Mouse (Mus musculus) layer of hippocampus, adult 2 months (tissue): Measurements from ENCODE around the gene Erv3. TPM values are rescaled to one million over a fixed set of nuclear protein-coding genes. Genes with fewer than 3 reads are reported as not detected.
"Not testable (repeated sequence)": the region's sequence is repeated elsewhere in the genome, so short reads cannot be mapped to it uniquely, and the experiment has no call there.

Experiments used
- DNase-seq, 2 experiments: peaks; one replicate each; pipeline ENCODE4 v3.0.0; 2022; ENCODE audit warnings: low spot score in 2 of 2
- H3K27ac ChIP-seq: fragments of 200-600 bp; 2 replicates; pipeline ENCODE4 v1.8.1; 2022
- H3K4me3 ChIP-seq: fragments of 200-600 bp; 2 replicates; pipeline ENCODE4 v1.8.1; 2022; ENCODE audit warnings: mild to moderate bottlenecking
- CTCF ChIP-seq: fragments of 200-600 bp; conservative IDR thresholded peaks from 2 replicates; pipeline ENCODE4 v1.8.1; 2022; ENCODE audit warnings: antibody characterized with exemption, mild to moderate bottlenecking, moderate library complexity
- total RNA-seq, 2 experiments: library from RNA; stranded (reverse); gene quantifications; 2 replicates each; pipeline ENCODE4 v1.2.3; 2021

The Erv3 gene
- total RNA-seq, 2 experiments from 2014 or later: 0.12 TPM; not detected in 1

- Histone ChIP-seq H3K27ac (peak overlapping the region; percentile 76), H3K4me3 (no peak overlapping the region)
- peak in 1 of 2 experiments; percentile 38 for DNase-seq
- no peak for TF ChIP-seq CTCF
Measured at GRCm38 (mm10) chr2:131851333-131852092, 8.0 kb downstream of the Erv3 start.

GRCm38 (mm10) chr2:131850047-131850446 lies 9.5 kb downstream of the Erv3 start:
- H3K27ac ChIP-seq: no peak overlapping the region
- TF ChIP-seq CTCF: no peak
- H3K4me3 ChIP-seq: no peak overlapping the region
- no peak for DNase-seq

DNA sequence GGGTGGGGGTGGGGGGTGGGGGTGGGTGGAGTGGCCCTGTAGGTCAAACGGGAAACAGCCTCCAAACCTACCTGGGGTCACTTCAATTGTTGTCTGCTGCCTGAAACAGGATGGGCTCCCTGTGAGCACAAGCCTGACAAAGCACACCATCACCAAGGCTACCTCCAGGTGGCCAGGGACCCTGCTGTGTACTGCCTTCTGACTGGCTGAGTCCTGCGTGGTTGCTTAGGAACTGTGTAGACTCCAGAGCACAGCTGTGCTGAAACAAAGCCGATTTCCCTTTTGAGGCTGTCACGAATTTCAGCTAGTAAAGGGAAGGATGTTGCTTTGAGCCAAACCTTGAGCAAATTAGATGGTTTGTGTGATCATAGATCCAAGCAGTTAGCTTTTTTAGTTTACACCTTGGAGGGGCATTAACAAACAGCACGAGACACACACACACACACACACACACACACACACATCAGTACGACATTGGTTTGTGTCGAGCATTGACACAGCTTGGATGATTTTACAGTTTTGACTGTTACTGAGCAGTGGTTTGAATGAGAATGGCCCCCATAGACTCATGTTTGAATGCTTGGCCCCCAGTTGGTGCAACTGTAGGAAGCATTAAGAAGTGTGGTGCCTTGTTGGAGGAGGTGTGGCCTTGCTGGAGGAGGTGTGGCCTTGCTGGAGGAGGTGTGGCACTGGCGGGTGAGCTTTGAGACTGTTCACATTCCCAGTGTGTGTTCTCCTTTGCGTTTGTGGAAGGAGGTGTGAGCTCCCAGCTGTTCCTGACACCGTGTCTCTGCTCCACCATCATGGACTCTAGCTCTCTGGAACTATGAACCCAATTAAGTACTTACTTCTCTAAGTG lies 11.8 kb downstream of the Erv3 start:
- peak overlapping the region; percentile 90 for H3K27ac ChIP-seq
- H3K4me3 ChIP-seq: no peak overlapping the region; the same call in 1 of the 2 replicates

DNA sequence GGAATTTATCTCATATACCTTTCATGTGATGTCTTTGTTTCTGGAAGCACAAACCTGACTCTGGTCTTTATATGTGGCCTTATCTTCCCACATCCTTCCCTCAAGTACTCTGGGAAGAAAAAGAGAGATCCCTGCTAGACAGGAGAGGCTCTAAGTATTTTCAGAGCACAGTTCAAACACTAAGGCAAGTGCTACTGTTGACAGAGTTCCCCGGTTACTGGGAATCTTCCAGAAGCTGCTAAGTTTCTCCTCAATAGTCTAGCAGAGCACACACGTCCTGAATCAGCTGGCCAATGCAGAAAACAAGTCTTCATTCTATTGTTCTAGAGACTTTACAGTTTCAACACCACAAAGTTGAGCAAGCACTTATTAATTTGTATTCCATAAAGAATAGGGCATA lies 12.7 kb downstream of the Erv3 start:
- Histone ChIP-seq H3K27ac (peak overlapping the region; percentile 90), H3K4me3 (peak overlapping the region; percentile 30)
- TF ChIP-seq CTCF: no peak
- no peak for DNase-seq

More for the DNA sequence above, 11.8 kb downstream of the Erv3 start:
- DNase-seq: peak; percentile 59 to 80
- TF ChIP-seq CTCF: peak; percentile 35; the same call in 1 of the 2 replicates

- Histone ChIP-seq H3K4me3 (no peak overlapping the region), H3K27ac (peak overlapping the region; percentile 90)
- no peak for TF ChIP-seq CTCF
- no peak for DNase-seq
Measured at GRCm38 (mm10) chr2:131846132-131846710, 13.3 kb downstream of the Erv3 start.

DNA sequence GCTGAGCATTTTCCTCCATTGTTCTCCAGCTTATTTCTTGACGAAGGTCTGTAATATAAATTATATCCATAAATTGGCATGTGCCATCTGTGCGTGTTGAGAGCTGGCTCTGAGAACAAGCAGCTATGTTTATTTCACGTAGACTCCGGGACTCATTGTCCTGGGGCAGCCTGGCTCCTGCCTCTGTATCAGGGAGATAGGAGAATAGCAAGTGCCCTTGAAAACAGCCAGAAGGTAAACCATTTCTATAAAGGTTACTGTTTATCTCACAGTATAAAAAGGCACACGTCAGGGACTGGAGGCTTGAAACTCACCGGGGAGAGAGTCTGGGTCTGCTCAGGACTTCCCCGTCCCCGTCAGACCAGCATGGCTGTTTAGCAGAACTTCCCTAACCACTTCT lies 13.9 kb downstream of the Erv3 start:
- Histone ChIP-seq H3K4me3 (no peak overlapping the region), H3K27ac (peak overlapping the region; percentile 90; the same call in 1 of the 2 replicates)
- DNase-seq: no peak
- no peak for TF ChIP-seq CTCF

- no peak for DNase-seq
- Histone ChIP-seq H3K4me3 (no peak overlapping the region), H3K27ac (no peak overlapping the region)
- TF ChIP-seq CTCF: no peak
Measured at GRCm38 (mm10) chr2:131842568-131842967, 17.0 kb downstream of the Erv3 start.

DNA sequence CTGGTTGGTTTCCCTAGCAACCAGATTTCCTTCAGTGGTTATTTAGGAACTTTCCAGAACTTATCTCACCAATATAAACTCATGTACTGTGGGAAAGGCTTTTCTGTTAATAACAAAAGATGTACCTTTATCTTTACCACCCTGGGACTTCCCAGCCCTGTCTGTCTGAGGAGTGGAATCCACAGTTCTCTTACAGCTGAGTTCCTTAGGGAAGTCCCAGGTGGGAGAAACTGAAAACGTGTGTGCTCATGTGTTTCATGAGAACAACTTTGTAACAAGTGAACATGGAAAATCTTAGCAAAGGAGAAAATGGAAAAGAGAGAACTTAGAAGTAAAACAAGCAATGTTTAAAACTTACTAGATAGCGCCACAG lies 18.2 kb downstream of the Erv3 start:
- no peak for TF ChIP-seq CTCF
- Histone ChIP-seq H3K27ac (peak overlapping the region; percentile 70; the same call in 1 of the 2 replicates), H3K4me3 (no peak overlapping the region)
- no peak for DNase-seq

DNA sequence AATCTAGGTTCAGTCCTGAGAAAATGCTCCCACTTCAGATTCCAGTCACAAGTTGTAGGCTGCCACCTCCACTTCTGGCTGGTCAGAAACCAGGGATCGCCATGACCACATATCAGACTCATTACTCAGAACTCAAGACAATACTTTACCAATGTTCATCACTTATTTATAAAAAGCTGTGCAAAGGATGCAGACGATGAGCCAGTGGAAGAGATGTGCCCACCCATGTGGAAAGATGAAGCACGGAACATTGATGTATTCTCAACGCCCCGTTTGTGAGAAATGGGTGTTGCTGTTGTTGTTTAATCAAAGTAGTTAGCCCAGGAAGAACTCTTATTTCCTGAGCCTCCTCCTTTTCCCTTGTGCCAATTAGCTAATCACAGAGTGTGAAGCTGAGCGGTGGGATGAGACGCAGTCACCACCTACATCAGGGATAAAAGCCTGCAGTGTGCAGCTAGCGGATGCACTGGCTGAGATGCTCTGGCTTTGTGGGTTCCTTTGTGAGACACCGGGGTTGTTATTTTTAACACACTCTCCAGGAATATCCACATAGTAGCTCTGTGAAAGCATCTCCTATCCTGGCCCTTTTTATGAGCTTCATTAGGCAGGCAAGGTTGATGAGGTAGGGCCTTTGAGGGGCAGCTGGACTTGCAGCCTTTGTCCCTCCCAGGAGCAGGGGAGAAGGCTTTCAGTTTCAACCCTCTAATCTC lies 18.8 kb downstream of the Erv3 start:
- no peak for DNase-seq

DNA sequence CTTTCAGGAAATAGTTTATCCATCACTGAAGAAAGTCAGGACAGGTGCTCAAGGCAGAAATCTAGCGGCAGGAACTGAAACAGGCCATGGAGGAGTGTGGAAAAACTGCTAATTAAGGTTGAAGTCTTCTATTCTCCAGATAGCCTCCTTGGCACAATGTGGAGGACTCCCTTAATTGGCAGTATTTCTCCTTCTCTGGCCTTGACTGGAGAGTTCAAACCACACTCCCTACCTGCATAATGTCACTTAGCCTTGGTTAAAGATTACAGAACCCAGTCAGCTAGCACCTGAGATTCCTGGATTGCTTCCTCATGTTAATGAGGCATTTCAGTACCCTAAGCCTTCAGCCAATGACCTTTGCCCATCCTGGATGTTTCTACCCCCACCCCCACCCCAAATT lies 25.3 kb downstream of the Erv3 start:
- DNase-seq: no peak
- TF ChIP-seq CTCF: no peak
- Histone ChIP-seq H3K27ac (no peak overlapping the region), H3K4me3 (no peak overlapping the region)

More for the DNA sequence above, 18.8 kb downstream of the Erv3 start:
- peak overlapping the region; percentile 70; the same call in 1 of the 2 replicates for H3K27ac ChIP-seq
- no peak for TF ChIP-seq CTCF
- H3K4me3 ChIP-seq: no peak overlapping the region

- TF ChIP-seq CTCF: no peak
- H3K27ac ChIP-seq: no peak overlapping the region
- no peak for DNase-seq
- no peak overlapping the region for H3K4me3 ChIP-seq
Measured at GRCm38 (mm10) chr2:131831861-131832260, 27.7 kb downstream of the Erv3 start.

- H3K4me3 ChIP-seq, DNase-seq, H3K27ac ChIP-seq: not testable (repeated sequence)
Measured at GRCm38 (mm10) chr2:131830945-131831344, 28.6 kb downstream of the Erv3 start.
